Mouse (Mus musculus) layer of hippocampus, postnatal 14 days (tissue): ENCODE data around the gene Shmt2. TPM values are rescaled to one million over a fixed set of nuclear protein-coding genes. Genes with fewer than 3 reads are reported as not detected.

Source experiments
- DNase-seq, 2 experiments: peaks; one replicate each; pipeline ENCODE4 v3.0.0; 2021 to 2022; ENCODE audit warnings: low spot score in 2 of 2, mixed read lengths in 1 of 2
- total RNA-seq, 2 experiments: library from RNA; stranded (reverse); gene quantifications; 2 replicates each; pipeline ENCODE4 v1.2.3; 2021

The Shmt2 gene
- total RNA-seq, 2 experiments from 2014 or later, result 33.0 to 35.5 TPM

GRCm38 (mm10) chr10:127534929-127535384 lies 12.7 kb upstream of the Shmt2 start:
- no peak for DNase-seq

- no peak for DNase-seq
Measured at GRCm38 (mm10) chr10:127534036-127534928, 12.0 kb upstream of the Shmt2 start, which contains the start of gene Nxph4. TSS of gene Nxph4 (minus strand) at chr10:127534559.

DNA sequence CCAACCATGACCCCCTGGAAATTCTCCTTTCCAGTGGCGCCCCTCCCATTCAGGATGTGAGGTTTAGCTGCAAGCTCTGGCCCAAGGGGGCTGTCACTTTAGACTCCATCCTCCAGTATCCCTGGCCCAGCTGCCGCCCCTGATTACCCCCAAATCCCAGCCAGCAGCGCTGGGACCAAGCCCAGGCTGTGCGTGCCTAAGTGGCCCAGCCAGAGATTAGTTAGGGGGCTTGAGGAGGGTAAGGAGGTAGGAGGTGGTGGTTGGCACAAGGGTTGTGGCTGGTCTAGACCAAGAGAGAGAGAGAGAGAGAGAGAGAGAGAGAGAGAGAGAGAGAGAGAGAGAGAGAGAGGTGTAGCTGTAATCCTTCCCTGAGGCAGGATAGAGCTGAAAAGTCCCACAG lies 9.3 kb upstream of the Shmt2 start:
- DNase-seq, result no peak

DNA sequence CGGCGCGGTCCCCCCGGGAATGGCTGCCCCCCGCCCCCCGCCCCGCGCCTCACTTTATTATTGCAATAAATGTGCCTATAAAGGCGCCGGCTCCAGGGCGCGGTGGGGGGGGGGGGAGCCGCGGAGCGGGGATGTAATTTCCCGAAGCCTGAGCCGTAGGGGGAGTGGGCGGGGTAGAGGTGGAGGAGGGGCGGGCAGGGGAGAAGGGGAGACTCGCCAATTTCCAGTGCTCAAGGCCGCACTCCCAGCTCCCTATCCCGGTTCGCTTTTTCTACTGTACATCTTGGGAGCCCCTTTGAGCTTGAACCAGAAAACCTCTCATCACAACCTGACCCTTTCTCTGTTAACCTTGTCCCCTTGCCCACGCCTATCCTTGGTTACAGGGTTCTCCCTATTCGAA lies 8.7 kb upstream of the Shmt2 start:
- DNase-seq, result no peak

- no peak for DNase-seq
Measured at GRCm38 (mm10) chr10:127527481-127527880, 5.2 kb upstream of the Shmt2 start.

DNA sequence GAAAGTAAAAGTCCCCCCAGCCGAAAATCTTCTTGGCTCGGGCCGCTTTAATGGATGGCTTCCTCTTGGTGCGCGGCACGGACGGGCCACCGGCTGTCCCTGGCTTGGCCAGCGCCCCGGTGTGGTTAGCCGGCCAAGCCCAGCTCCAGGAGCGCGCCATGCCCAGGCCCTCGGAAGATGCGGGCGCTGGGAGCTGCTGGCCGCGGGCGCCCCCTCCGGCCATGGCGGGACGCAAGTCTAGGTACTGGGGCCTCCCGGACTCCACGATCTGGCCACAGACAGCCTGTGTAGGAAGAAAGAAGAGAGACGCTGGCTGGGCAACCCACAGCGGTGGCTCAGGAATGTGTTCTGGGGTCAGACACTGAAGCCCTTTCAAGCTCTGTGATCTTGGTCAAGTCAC lies 4.4 kb upstream of the Shmt2 start:
- DNase-seq, result no peak

DNA sequence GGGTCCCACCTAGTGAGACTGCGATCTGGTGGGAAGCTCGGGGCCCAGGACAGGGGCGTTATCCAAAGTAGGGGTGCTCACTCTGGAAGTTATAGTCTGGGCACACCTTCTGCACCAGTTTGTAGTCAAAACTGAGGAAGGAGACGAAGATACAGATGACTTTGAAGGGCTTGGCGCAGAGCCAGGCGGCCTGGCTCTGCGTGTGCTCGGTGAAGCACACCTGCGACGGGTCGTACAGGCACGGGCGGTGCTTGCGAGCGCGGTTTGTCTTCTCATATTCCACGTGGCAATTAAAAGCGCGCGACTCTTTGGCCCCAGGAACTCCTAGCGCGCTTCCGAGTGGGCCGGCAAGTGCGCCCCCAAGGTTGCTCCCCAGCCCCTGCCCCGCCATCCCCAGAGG lies 3.8 kb upstream of the Shmt2 start:
- DNase-seq, result no peak

- no peak for DNase-seq
Measured at GRCm38 (mm10) chr10:127524646-127525255, 2.5 kb upstream of the Shmt2 start.

- no peak for DNase-seq
Measured at GRCm38 (mm10) chr10:127521611-127522080, 598 bp downstream of the Shmt2 start.

GRCm38 (mm10) chr10:127520714-127521357 lies 1.4 kb downstream of the Shmt2 start:
- no peak for DNase-seq

GRCm38 (mm10) chr10:127519903-127520713 lies 2.1 kb downstream of the Shmt2 start:
- no peak for DNase-seq

GRCm38 (mm10) chr10:127519041-127519701 lies 3.1 kb downstream of the Shmt2 start:
- no peak for DNase-seq

DNA sequence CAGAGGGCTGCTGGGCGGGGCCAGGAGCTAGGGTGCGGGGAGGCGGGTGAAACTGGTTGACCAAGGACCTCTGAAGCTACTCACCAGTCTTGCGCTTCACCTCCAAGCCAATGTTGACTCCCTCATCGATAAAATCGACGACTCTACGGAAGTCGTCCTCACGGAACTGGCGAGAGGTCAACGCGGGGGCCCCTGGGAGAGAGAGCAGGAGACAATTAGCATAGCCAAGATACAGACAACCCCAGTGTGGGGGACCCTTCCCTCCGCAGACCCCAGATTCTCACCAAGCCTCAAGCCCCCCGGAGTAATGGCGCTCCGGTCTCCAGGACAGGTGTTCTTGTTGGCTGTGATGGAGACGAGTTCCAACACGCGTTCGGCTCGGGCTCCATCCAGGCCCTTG lies 4.3 kb downstream of the Shmt2 start:
- no peak for DNase-seq

DNA sequence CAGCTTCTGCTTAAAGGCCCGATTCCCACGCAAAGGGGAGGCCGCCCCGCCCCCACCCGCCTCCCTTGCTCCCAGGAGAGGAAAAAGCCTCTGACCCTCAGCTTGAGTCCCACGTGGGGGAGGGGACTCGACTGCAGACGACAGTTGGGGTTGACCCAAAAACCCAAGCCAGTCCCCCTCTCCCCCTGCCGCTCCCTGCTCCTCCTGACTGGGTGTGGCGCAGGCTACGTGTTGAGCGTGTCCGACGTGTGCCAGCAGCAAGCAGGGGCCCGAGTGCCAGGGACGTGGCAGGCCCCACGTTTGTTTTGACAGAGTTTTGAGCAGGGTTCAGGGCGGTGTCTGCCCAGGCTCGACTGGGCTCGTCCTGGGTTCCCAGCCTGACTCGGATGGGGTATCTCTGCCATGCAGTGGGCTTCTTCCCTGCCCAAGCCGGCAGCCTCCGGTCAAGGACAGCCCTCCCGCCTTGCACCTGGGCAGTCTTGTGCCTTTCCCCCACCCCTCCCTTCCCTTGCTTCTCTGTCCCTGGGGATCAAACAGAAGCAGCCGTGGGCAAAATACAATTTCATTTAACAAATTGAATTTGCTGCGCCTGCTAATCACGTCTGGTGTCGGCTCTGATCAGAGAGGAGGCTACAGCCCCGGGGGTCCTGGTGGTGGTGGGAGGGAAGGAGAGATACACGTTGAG lies 5.5 kb downstream of the Shmt2 start:
- no peak for DNase-seq

DNA sequence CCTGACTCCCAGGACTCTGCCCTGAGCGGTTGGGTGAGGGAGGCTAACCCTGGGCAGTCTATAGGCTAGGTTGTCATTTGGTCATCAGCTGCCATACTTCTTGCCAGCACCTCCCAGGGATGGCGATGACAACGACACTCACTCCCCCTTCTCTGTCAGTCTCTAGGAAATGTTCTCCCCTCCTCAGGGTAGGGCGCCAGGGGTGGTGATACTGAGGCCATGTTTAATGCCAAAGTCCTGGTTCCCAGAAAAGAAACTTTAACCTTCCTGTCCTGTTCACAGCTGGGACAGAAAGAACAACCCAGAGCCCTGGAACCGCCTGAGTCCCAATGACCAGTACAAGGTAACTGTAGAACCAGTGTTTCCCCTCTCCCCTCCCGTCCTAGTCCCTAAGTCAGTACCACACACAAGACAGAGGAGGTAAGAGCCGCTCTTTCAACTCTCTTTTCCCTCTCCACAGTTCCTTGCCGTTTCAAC lies 6.2 kb downstream of the Shmt2 start:
- no peak for DNase-seq

GRCm38 (mm10) chr10:127515271-127515982 lies 6.8 kb downstream of the Shmt2 start:
- no peak for DNase-seq

GRCm38 (mm10) chr10:127514764-127515163 lies 7.5 kb downstream of the Shmt2 start, which contains the start of gene Ndufa4l2:
TSS of gene Ndufa4l2 (plus strand) at chr10:127514967.
- DNase-seq, result no peak

GRCm38 (mm10) chr10:127514111-127514698 lies 8.0 kb downstream of the Shmt2 start:
- no peak for DNase-seq
